Mouse (Mus musculus): Measurements from ENCODE around the gene Fuz. TPM values are rescaled to one million over a fixed set of nuclear protein-coding genes. Genes with fewer than 3 reads are reported as not detected.
A peak's percentile ranks its signal among the peaks of the same experiment; 100 is the strongest.

Gene Fuz
- total and polyA plus RNA-seq, 2 experiments: 5.7 to 25.1 TPM

DNA sequence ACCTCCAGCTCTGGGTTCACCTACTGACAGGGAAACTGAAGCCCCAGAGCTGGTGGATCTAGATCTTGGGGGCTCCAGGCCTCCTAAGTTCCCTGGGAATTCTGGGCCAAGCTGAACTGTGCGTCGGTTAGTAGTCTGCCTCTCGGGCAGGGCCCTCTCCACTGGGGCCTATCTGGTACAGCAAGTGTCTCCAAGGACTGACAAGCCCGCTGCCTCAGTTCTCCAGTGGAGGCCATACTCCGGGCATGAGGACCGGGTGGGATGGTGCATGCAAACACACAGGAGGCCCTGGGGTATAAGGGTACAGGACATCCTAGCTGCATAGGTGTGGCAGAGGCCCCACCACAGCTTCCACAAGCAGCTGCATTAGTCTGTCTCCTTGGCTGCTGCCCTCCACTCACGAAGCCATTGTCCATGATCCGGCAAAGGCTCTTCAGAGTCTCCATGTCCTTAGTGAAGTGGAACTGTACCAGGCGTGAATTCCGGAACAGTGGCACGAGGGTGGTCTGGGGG lies 31.8 kb upstream of the Fuz start:
- 91% methylated on average over 11 of the region's 11 CpGs for WGBS
- DNase-seq (ENCODE audit: extremely low read depth, low read depth, low spot score): no peak
- Histone ChIP-seq H3K27ac (replicated peaks; ENCODE audit: insufficient read depth, low read depth, low read length) (no peak overlapping the region), H3K4me1 (ENCODE audit: control insufficient read depth, insufficient read depth, low read length) (peaks cover 12% of the 10 kb centered on the region), H3K36me3 (ENCODE audit: control insufficient read depth, insufficient read depth, low read length) (no peaks in the 10 kb centered on the region), H3K4me3 (ENCODE audit: insufficient read depth, low read depth, low read length) (no peak overlapping the region), H3K79me2 (ENCODE audit: control insufficient read depth, insufficient read depth, low read length) (peaks cover 5% of the 10 kb centered on the region; the same call in 1 of the 2 replicates), H3K9ac (ENCODE audit: low read depth, low read length) (no peak overlapping the region), H3K27me3 (ENCODE audit: control insufficient read depth, insufficient read depth, low read length) (no peaks in the 10 kb centered on the region)
- TF ChIP-seq CTCF (IDR thresholded peaks at IDR 0.05; ENCODE audit: low read depth, low read length): no peak

GRCm38 (mm10) chr7:44864595-44865542 lies 31.0 kb upstream of the Fuz start:
- no peak overlapping the region for H3K4me3 ChIP-seq (ENCODE audit: insufficient read depth, low read depth, low read length)
- H3K79me2 ChIP-seq (ENCODE audit: control insufficient read depth, insufficient read depth, low read length): peaks cover 5% of the 10 kb centered on the region; the same call in 1 of the 2 replicates
- no peaks in the 10 kb centered on the region for H3K36me3 ChIP-seq (ENCODE audit: control insufficient read depth, insufficient read depth, low read length)
- H3K9ac ChIP-seq (ENCODE audit: low read depth, low read length): no peak overlapping the region
- no peak overlapping the region for H3K27ac ChIP-seq (replicated peaks; ENCODE audit: insufficient read depth, low read depth, low read length)
- 80% methylated on average over 24 of the region's 24 CpGs for WGBS
- H3K4me1 ChIP-seq (ENCODE audit: control insufficient read depth, insufficient read depth, low read length): peaks cover 12% of the 10 kb centered on the region
- no peak for DNase-seq (ENCODE audit: extremely low read depth, low read depth, low spot score)
- TF ChIP-seq CTCF (IDR thresholded peaks at IDR 0.05; ENCODE audit: low read depth, low read length) (no peak), POLR2A (IDR thresholded peaks at IDR 0.05; ENCODE audit: extremely low read depth, insufficient read depth, low read length) (no peak)
- no peaks in the 10 kb centered on the region for H3K27me3 ChIP-seq (ENCODE audit: control insufficient read depth, insufficient read depth, low read length)

GRCm38 (mm10) chr7:44866276-44867009 lies 29.4 kb upstream of the Fuz start:
- WGBS: 52% methylated on average over 15 of the region's 15 CpGs
- TF ChIP-seq CTCF (IDR thresholded peaks at IDR 0.05; ENCODE audit: low read depth, low read length): 0 out of 2 replicates have a peak, but pooled peaks have one; percentile 13
- TF ChIP-seq POLR2A (IDR thresholded peaks at IDR 0.05; ENCODE audit: extremely low read depth, insufficient read depth, low read length): no peak
- Histone ChIP-seq H3K4me1 (ENCODE audit: control insufficient read depth, insufficient read depth, low read length) (peaks cover 16% of the 10 kb centered on the region), H3K27ac (replicated peaks; ENCODE audit: insufficient read depth, low read depth, low read length) (no peak overlapping the region), H3K79me2 (ENCODE audit: control insufficient read depth, insufficient read depth, low read length) (peaks cover 5% of the 10 kb centered on the region; the same call in 1 of the 2 replicates), H3K27me3 (ENCODE audit: control insufficient read depth, insufficient read depth, low read length) (no peaks in the 10 kb centered on the region), H3K36me3 (ENCODE audit: control insufficient read depth, insufficient read depth, low read length) (no peaks in the 10 kb centered on the region), H3K4me3 (ENCODE audit: insufficient read depth, low read depth, low read length) (no peak overlapping the region), H3K9ac (ENCODE audit: low read depth, low read length) (no peak overlapping the region)
- no peak for DNase-seq (ENCODE audit: extremely low read depth, low read depth, low spot score)

DNA sequence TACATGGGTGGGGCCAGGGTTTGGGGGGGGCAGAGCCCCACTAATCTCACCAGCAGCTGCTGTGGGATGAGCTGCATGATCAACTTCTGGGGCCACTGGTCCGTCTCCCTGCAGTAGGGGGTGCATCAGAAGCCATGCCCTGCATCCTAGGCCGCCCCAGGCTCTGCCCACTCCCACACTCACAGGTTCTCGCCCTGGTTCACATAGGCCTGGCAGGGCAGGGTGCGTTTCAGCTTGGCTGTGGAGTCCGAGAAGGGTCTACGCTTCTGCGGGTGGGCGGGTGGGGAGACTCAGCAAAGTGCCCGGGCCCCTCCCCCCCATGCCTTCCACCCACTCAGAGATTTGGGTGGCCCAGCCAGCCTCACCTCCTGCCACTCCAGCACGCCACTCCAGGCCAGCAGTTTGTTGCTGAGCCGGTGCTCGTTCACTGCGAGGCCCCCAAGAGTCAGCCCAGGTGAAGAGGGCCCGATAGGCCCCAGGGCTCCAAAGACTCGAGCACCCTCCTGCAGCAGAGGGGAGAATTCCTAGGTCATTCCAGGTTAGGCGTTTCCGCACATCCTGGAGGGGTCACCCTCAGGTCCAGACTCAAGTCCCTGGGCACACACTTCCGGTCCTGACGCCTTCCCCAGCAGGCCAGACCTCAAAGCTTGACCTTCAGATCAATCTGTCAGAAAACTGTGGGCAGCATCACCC lies 28.7 kb upstream of the Fuz start:
- H3K27me3 ChIP-seq (ENCODE audit: control insufficient read depth, insufficient read depth, low read length): no peaks in the 10 kb centered on the region
- H3K79me2 ChIP-seq (ENCODE audit: control insufficient read depth, insufficient read depth, low read length): peaks cover 5% of the 10 kb centered on the region; the same call in 1 of the 2 replicates
- WGBS: 77% methylated on average over 19 of the region's 19 CpGs
- no peak for TF ChIP-seq POLR2A (IDR thresholded peaks at IDR 0.05; ENCODE audit: extremely low read depth, insufficient read depth, low read length)
- TF ChIP-seq CTCF (IDR thresholded peaks at IDR 0.05; ENCODE audit: low read depth, low read length): no peak
- no peak for DNase-seq (ENCODE audit: extremely low read depth, low read depth, low spot score)
- H3K9ac ChIP-seq (ENCODE audit: low read depth, low read length): no peak overlapping the region
- no peak overlapping the region for H3K4me3 ChIP-seq (ENCODE audit: insufficient read depth, low read depth, low read length)
- no peaks in the 10 kb centered on the region for H3K36me3 ChIP-seq (ENCODE audit: control insufficient read depth, insufficient read depth, low read length)
- peaks cover 16% of the 10 kb centered on the region for H3K4me1 ChIP-seq (ENCODE audit: control insufficient read depth, insufficient read depth, low read length)
- no peak overlapping the region for H3K27ac ChIP-seq (replicated peaks; ENCODE audit: insufficient read depth, low read depth, low read length)

DNA sequence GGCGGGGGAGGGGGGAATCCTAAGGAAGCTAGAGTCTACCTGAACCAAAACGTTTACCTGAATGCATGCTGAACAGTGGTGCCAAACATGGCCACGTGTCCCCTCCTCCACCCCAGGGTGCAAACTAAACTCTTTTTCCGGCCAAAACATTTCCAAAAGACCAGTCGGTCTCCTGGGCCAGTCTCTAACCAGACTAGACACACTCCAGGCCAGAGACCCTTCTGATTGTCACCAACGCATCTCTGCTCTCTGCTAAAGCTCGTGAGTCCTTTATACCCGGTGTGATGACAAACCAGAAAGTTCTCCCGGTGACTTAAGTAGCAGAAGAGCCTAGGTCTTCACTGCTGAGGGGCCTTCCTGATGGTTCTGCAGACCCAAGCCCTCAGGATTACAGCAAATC lies 28.1 kb upstream of the Fuz start:
- Histone ChIP-seq H3K9ac (ENCODE audit: low read depth, low read length) (no peak overlapping the region), H3K79me2 (ENCODE audit: control insufficient read depth, insufficient read depth, low read length) (peaks cover 5% of the 10 kb centered on the region; the same call in 1 of the 2 replicates), H3K4me1 (ENCODE audit: control insufficient read depth, insufficient read depth, low read length) (peaks cover 18% of the 10 kb centered on the region), H3K4me3 (ENCODE audit: insufficient read depth, low read depth, low read length) (no peak overlapping the region), H3K27me3 (ENCODE audit: control insufficient read depth, insufficient read depth, low read length) (no peaks in the 10 kb centered on the region), H3K27ac (replicated peaks; ENCODE audit: insufficient read depth, low read depth, low read length) (no peak overlapping the region), H3K36me3 (ENCODE audit: control insufficient read depth, insufficient read depth, low read length) (no peaks in the 10 kb centered on the region)
- TF ChIP-seq CTCF (IDR thresholded peaks at IDR 0.05; ENCODE audit: low read depth, low read length): no peak
- TF ChIP-seq POLR2A (IDR thresholded peaks at IDR 0.05; ENCODE audit: extremely low read depth, insufficient read depth, low read length): no peak
- WGBS: 50% methylated on average over 9 of the region's 9 CpGs
- DNase-seq (ENCODE audit: extremely low read depth, low read depth, low spot score): no peak

All from liver, adult 2 months (tissue).